Mouse (Mus musculus): ENCODE data around the gene Lrrc56.

GRCm38 (mm10) chr7:141218141-141218540 lies 24.2 kb downstream of the Lrrc56 start:
- TF ChIP-seq CTCF (IDR thresholded peaks at IDR 0.05; ENCODE audit: extremely low read depth, insufficient read depth, insufficient read length, insufficient replicate concordance) (no peak), POLR2A (IDR thresholded peaks at IDR 0.05; ENCODE audit: low read depth, low read length) (no peak)

Data from spleen, adult 2 months (tissue).